Mouse (Mus musculus) frontal cortex, postnatal 10 days (tissue): ENCODE results near the gene Slco2a1.

ENCODE experiments used
- DNase-seq, 2 experiments: peaks; one replicate each; pipeline ENCODE4 v3.0.0; 2022; ENCODE audit warnings: low spot score in 2 of 2, mixed read lengths in 1 of 2

Slco2a1 gene

GRCm38 (mm10) chr9:103038266-103038665 is 49.8 kb downstream of the Slco2a1 start:
- DNase-seq = no peak

- DNase-seq = no peak
Measured at GRCm38 (mm10) chr9:103038705-103039104, 50.2 kb downstream of the Slco2a1 start.

GRCm38 (mm10) chr9:103040581-103040980 is 52.1 kb downstream of the Slco2a1 start:
- no peak for DNase-seq

GRCm38 (mm10) chr9:103045406-103045805 is 56.9 kb downstream of the Slco2a1 start:
- DNase-seq = no peak

- no peak for DNase-seq
Measured at GRCm38 (mm10) chr9:103049049-103049511, 60.6 kb downstream of the Slco2a1 start.

- DNase-seq = no peak
Measured at GRCm38 (mm10) chr9:103053829-103054228, 65.3 kb downstream of the Slco2a1 start.

- DNase-seq = no peak
Measured at GRCm38 (mm10) chr9:103055061-103055460, 66.5 kb downstream of the Slco2a1 start.

GRCm38 (mm10) chr9:103056164-103056563 is 67.7 kb downstream of the Slco2a1 start:
- no peak for DNase-seq

- DNase-seq = no peak
Measured at GRCm38 (mm10) chr9:103060551-103060950, 72.0 kb downstream of the Slco2a1 start.

- DNase-seq = no peak
Measured at GRCm38 (mm10) chr9:103061471-103062053, 73.0 kb downstream of the Slco2a1 start.

- DNase-seq = no peak
Measured at GRCm38 (mm10) chr9:103063591-103063990, 75.1 kb downstream of the Slco2a1 start.

GRCm38 (mm10) chr9:103066845-103067244 is 78.3 kb downstream of the Slco2a1 start:
- DNase-seq = no peak

- no peak for DNase-seq
Measured at GRCm38 (mm10) chr9:103067651-103068050, 79.1 kb downstream of the Slco2a1 start.

GRCm38 (mm10) chr9:103068769-103069168 is 80.3 kb downstream of the Slco2a1 start:
- DNase-seq = no peak

- DNase-seq = no peak
Measured at GRCm38 (mm10) chr9:103071541-103072203, 83.2 kb downstream of the Slco2a1 start.

- DNase-seq = no peak
Measured at GRCm38 (mm10) chr9:103072204-103072599, 83.7 kb downstream of the Slco2a1 start.

GRCm38 (mm10) chr9:103072926-103073515 is 84.5 kb downstream of the Slco2a1 start:
- DNase-seq = no peak

- DNase-seq = no peak
Measured at GRCm38 (mm10) chr9:103076836-103077531, 88.5 kb downstream of the Slco2a1 start.

GRCm38 (mm10) chr9:103078194-103078691 is 89.7 kb downstream of the Slco2a1 start:
- DNase-seq = no peak

GRCm38 (mm10) chr9:103080211-103080610 is 91.7 kb downstream of the Slco2a1 start:
- no peak for DNase-seq

GRCm38 (mm10) chr9:103082246-103082975 is 93.9 kb downstream of the Slco2a1 start:
- no peak for DNase-seq

- DNase-seq = no peak
Measured at GRCm38 (mm10) chr9:103083405-103083804, 94.9 kb downstream of the Slco2a1 start.
